Comparison of ENCODE assay signal across 14 mouse cellular contexts in the genomic region with DNA sequence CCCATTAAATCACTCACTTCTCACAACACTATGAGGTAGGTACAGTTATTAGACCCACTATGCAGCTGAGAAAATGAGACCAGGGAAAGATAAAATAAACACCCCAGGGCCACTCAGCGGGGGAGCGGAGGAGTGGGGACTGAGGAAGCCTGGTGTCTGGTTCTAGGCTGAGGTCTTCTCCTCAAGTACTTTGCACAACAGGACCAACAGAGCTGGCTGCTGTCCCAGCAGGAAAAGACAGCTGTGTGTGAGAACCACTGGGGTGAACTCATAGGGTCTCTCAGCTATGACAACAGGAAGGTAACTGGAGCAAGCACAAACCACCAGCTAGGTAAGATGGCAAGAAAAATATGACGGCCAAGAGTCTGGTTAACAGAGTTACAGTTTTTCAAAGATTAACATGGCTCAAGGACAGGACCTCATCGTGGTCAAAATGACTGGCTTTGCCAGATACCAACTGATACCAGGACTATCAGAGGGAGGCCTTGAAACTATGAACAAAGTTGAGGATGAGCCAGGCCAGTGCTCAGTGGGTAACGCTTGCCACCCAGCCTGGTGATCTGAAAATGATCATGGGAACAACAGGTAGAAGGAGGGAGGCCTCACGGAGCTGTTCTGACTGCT. TPM values are rescaled to one million over a fixed set of nuclear protein-coding genes. Genes with fewer than 3 reads are reported as not detected.
DNase-seq lines count a peak whose midpoint lies in the region; ATAC-seq and TF ChIP-seq lines count a peak whose summit lies in the region.
"Had no signal": no experiment of that assay in that cellular context is flagged by ENCODE, and none has a peak within 500 bp of the region (broad histone marks: within the 10 kb centered on the region; RNA-seq: fewer than 3 reads in every experiment).

No protein-coding gene starts in this region.

- H3ac ChIP-seq in C2C12 (ENCODE audit: control insufficient read depth, insufficient read length, low read depth), result no peak overlapping the region

- no peaks in the 10 kb centered on the region for H3K27me3 ChIP-seq in liver, adult 2 months (ENCODE audit: control insufficient read depth, insufficient read depth, low read length)
- no peaks in the 10 kb centered on the region for H3K27me3 ChIP-seq in liver, embryonic 12.5 days (replicated peaks)
- no peaks in the 10 kb centered on the region for H3K27me3 ChIP-seq in C2C12 (ENCODE audit: control insufficient read depth, insufficient read depth, insufficient read length)
- H3K27me3 ChIP-seq in kidney, postnatal 0 days (ENCODE audit: insufficient read depth, low read length), result no peaks in the 10 kb centered on the region
- H3K27me3 ChIP-seq: forebrain, embryonic 13.5 days; hindbrain, embryonic 15.5 days had no signal

- H3K9ac ChIP-seq in liver, adult 2 months (ENCODE audit: low read depth, low read length), result no peak overlapping the region
- no peak overlapping the region for H3K9ac ChIP-seq in liver, embryonic 12.5 days
- no peak overlapping the region for H3K9ac ChIP-seq in kidney, postnatal 0 days (ENCODE audit: low read depth, low read length)
- H3K9ac ChIP-seq: forebrain, embryonic 13.5 days; hindbrain, embryonic 15.5 days had no signal

- no peak for TF ChIP-seq CTCF in liver, adult 2 months (IDR thresholded peaks at IDR 0.05; ENCODE audit: low read depth, low read length)
- TF ChIP-seq CTCF in C2C12 (IDR thresholded peaks at IDR 0.05; ENCODE audit: control insufficient read depth, insufficient read depth, insufficient read length), result no peak
- TF ChIP-seq CTCF in kidney, postnatal 0 days (IDR thresholded peaks at IDR 0.05; ENCODE audit: low read depth), result no peak

- H3K4me1 ChIP-seq in liver, adult 2 months (ENCODE audit: control insufficient read depth, insufficient read depth, low read length), result peaks cover 6% of the 10 kb centered on the region
- peaks cover 56% of the 10 kb centered on the region for H3K4me1 ChIP-seq in liver, embryonic 12.5 days
- 0 out of 2 replicates have a peak, but pooled peaks cover 7% of the 10 kb centered on the region for H3K4me1 ChIP-seq in kidney, postnatal 0 days (replicated peaks; ENCODE audit: insufficient read depth, low read length)

- no peak for ATAC-seq in liver, embryonic 12.5 days
- ATAC-seq in kidney, postnatal 0 days (replicated peaks; ENCODE audit: low FRiP score, low read depth), result no peak
- ATAC-seq: forebrain, embryonic 13.5 days had no signal

- 58% methylated on average over 6 of the region's 6 CpGs for WGBS in liver, adult 2 months
- WGBS in liver, embryonic 12.5 days (ENCODE audit: insufficient replicate concordance), result 63% methylated on average over 6 of the region's 6 CpGs
- WGBS in kidney, postnatal 0 days, result 55% methylated on average over 6 of the region's 6 CpGs

- TF ChIP-seq POLR2A in liver, adult 2 months (IDR thresholded peaks at IDR 0.05; ENCODE audit: extremely low read depth, insufficient read depth, low read length), result no peak

- peaks cover 6% of the 10 kb centered on the region; the same call in 1 of the 2 replicates for H3K36me3 ChIP-seq in liver, adult 2 months (ENCODE audit: control insufficient read depth, insufficient read depth, low read length)
- H3K36me3 ChIP-seq in liver, embryonic 12.5 days, result peaks cover 39% of the 10 kb centered on the region
- peaks cover 21% of the 10 kb centered on the region for H3K36me3 ChIP-seq in C2C12 (ENCODE audit: control insufficient read depth, insufficient read depth)
- H3K36me3 ChIP-seq in kidney, postnatal 0 days (ENCODE audit: insufficient read depth, low read length), result 0 out of 2 replicates have a peak, but pooled peaks cover 10% of the 10 kb centered on the region

- H3K4me3 ChIP-seq in liver, adult 2 months (ENCODE audit: insufficient read depth, low read depth, low read length), result no peak overlapping the region
- H3K4me3 ChIP-seq in liver, embryonic 12.5 days, result no peak overlapping the region
- H3K4me3 ChIP-seq in C2C12 (ENCODE audit: insufficient read depth, poor library complexity, severe bottlenecking), result no peak overlapping the region
- H3K4me3 ChIP-seq in kidney, postnatal 0 days (replicated peaks; ENCODE audit: low read depth, low read length), result no peak overlapping the region
- H3K4me3 ChIP-seq: forebrain, embryonic 13.5 days; hindbrain, embryonic 15.5 days; midbrain, embryonic 10.5 days had no signal

- peak; percentile 26 for DNase-seq in adrenal gland, postnatal 10 days
- no peak for DNase-seq in adrenal gland, postnatal 14 days
- peak; percentile 79 for DNase-seq in liver, adult 2 months (ENCODE audit: extremely low read depth, low read depth, low spot score)
- no peak for DNase-seq in kidney, postnatal 0 days (ENCODE audit: low spot score)
- DNase-seq in thymus, postnatal 25 days, result no peak
- no peak for DNase-seq in gastrocnemius, adult 18-20 months (ENCODE audit: low spot score)
- DNase-seq: cerebellum, adult 9-10 months; lung, adult 18-20 months had no signal

- H3K27ac ChIP-seq in liver, adult 2 months (replicated peaks; ENCODE audit: insufficient read depth, low read depth, low read length), result no peak overlapping the region
- H3K27ac ChIP-seq in liver, embryonic 12.5 days, result no peak overlapping the region
- H3K27ac ChIP-seq in kidney, postnatal 0 days, result peak overlapping the region; percentile 73
- H3K27ac ChIP-seq: forebrain, embryonic 13.5 days; hindbrain, embryonic 15.5 days; midbrain, embryonic 10.5 days had no signal

- peaks cover 2% of the 10 kb centered on the region for H3K79me3 ChIP-seq in C2C12 (ENCODE audit: low read depth)

- H3K79me2 ChIP-seq in liver, adult 2 months (ENCODE audit: control insufficient read depth, insufficient read depth, low read length), result peaks cover 12% of the 10 kb centered on the region; the same call in 1 of the 2 replicates
- H3K79me2 ChIP-seq in C2C12 (ENCODE audit: control insufficient read depth, insufficient read depth), result peaks cover 33% of the 10 kb centered on the region

- no peaks in the 10 kb centered on the region for H3K9me3 ChIP-seq in liver, embryonic 12.5 days (replicated peaks)
- H3K9me3 ChIP-seq in kidney, postnatal 0 days (replicated peaks; ENCODE audit: low read length), result no peaks in the 10 kb centered on the region
- H3K9me3 ChIP-seq: forebrain, embryonic 13.5 days; hindbrain, embryonic 15.5 days; midbrain, embryonic 10.5 days had no signal

- H3K4me2 ChIP-seq in liver, embryonic 12.5 days, result no peak overlapping the region
- no peak overlapping the region for H3K4me2 ChIP-seq in kidney, postnatal 0 days (ENCODE audit: low read length)
- H3K4me2 ChIP-seq: forebrain, embryonic 13.5 days; heart, embryonic 11.5 days; hindbrain, embryonic 15.5 days had no signal

TF ChIP-seq in C2C12, 6 proteins besides CTCF, POLR2A, EP300 and RAD21:
- TF ChIP-seq MAX (IDR thresholded peaks at IDR 0.05) (no peak), MYOD1 (IDR thresholded peaks at IDR 0.05; ENCODE audit: control insufficient read depth, insufficient read length, low read depth) (peak; percentile 32)

RNA-seq across cellular contexts. Expression of a gene that starts 3.5 kb away (rescaled TPM):
- total RNA-seq in adrenal gland, postnatal 10 days (2021), result 10 to 100 TPM; 33.2 to 34.6 TPM
- total RNA-seq in adrenal gland, postnatal 14 days (2021), result 39.0 and 39.9 TPM in 2 replicates
- 8.9 and 10.3 TPM in 2 replicates for total RNA-seq in liver, adult 2 months (2014; rRNA removed)
- 44.9 and 46.6 TPM in 2 replicates for polyA plus RNA-seq in liver, adult 2 months (2012; rRNA removed)
- polyA plus RNA-seq in liver, embryonic 12.5 days (2016; fragmentation: Nextera tagmentation; extraction: Ambion mirVana), result 30.4 and 34.4 TPM in 2 replicates
- polyA plus RNA-seq in C2C12 (2012; fragmentation: generic; extraction: Trizol), result 27.4 TPM
- 40.8 and 42.5 TPM in 2 replicates for polyA plus RNA-seq in kidney, postnatal 0 days (2015; fragmentation: Nextera tagmentation; extraction: Ambion mirVana)
- 10 to 100 TPM; 10.7 to 12.7 TPM for total RNA-seq in gastrocnemius, adult 18-20 months (2021)

RNA-seq across cellular contexts. Expression of a gene that starts 12.7 kb away (rescaled TPM):
- total RNA-seq in adrenal gland, postnatal 10 days (2021), result 10 to 100 TPM; 64.2 to 67.9 TPM
- 64.2 and 74.7 TPM in 2 replicates for total RNA-seq in adrenal gland, postnatal 14 days (2021)
- 26.4 and 29.4 TPM in 2 replicates for total RNA-seq in liver, adult 2 months (2014; rRNA removed)
- polyA plus RNA-seq in liver, adult 2 months (2012; rRNA removed), result 31.4 and 33.8 TPM in 2 replicates
- polyA plus RNA-seq in liver, embryonic 12.5 days (2016; fragmentation: Nextera tagmentation; extraction: Ambion mirVana), result 217 and 228 TPM in 2 replicates
- 378 TPM for polyA plus RNA-seq in C2C12 (2012; fragmentation: generic; extraction: Trizol)
- polyA plus RNA-seq in kidney, postnatal 0 days (2015; fragmentation: Nextera tagmentation; extraction: Ambion mirVana), result 134 and 136 TPM in 2 replicates
- total RNA-seq in gastrocnemius, adult 18-20 months (2021), result 10 to 100 TPM; 24.2 to 28.1 TPM

RNA-seq across cellular contexts. Expression of a gene that starts 18.4 kb away (rescaled TPM):
- 10 to 100 TPM; 16.2 to 26.3 TPM for total RNA-seq in adrenal gland, postnatal 10 days (2021)
- 16.2 and 18.8 TPM in 2 replicates for total RNA-seq in adrenal gland, postnatal 14 days (2021)
- total RNA-seq in liver, adult 2 months (2014; rRNA removed), result 1.6 and 2.4 TPM in 2 replicates
- 5.7 and 6.4 TPM in 2 replicates for polyA plus RNA-seq in liver, adult 2 months (2012; rRNA removed)
- polyA plus RNA-seq in liver, embryonic 12.5 days (2016; fragmentation: Nextera tagmentation; extraction: Ambion mirVana), result 4.9 and 5.3 TPM in 2 replicates
- polyA plus RNA-seq in C2C12 (2012; fragmentation: generic; extraction: Trizol), result 5.3 TPM
- 28.5 and 30.6 TPM in 2 replicates for polyA plus RNA-seq in kidney, postnatal 0 days (2015; fragmentation: Nextera tagmentation; extraction: Ambion mirVana)
- total RNA-seq in gastrocnemius, adult 18-20 months (2021), result 1 to 10 TPM; 2.0 to 2.6 TPM

RNA-seq across cellular contexts. Expression of a gene that starts 18.5 kb away (rescaled TPM):
- 1 to 10 TPM; 1.1 to 3.5 TPM for total RNA-seq in adrenal gland, postnatal 10 days (2021)
- total RNA-seq in adrenal gland, postnatal 14 days (2021), result 1.9 and 2.7 TPM in 2 replicates
- total RNA-seq in liver, adult 2 months (2014; rRNA removed), result 1.3 and 1.7 TPM in 2 replicates
- 10.3 and 10.9 TPM in 2 replicates for polyA plus RNA-seq in liver, adult 2 months (2012; rRNA removed)
- polyA plus RNA-seq in liver, embryonic 12.5 days (2016; fragmentation: Nextera tagmentation; extraction: Ambion mirVana), result 0.84 and 0.95 TPM in 2 replicates
- 0.22 TPM for polyA plus RNA-seq in C2C12 (2012; fragmentation: generic; extraction: Trizol)
- polyA plus RNA-seq in kidney, postnatal 0 days (2015; fragmentation: Nextera tagmentation; extraction: Ambion mirVana), result 1.9 and 2.0 TPM in 2 replicates
- total RNA-seq in gastrocnemius, adult 18-20 months (2021), result under 1 TPM; 0.09 to 0.14 TPM

RNA-seq across cellular contexts. Expression of a gene that starts 25.6 kb away (rescaled TPM):
- 100 to 1,000 TPM; 278 to 298 TPM for total RNA-seq in adrenal gland, postnatal 10 days (2021)
- total RNA-seq in adrenal gland, postnatal 14 days (2021), result 354 and 356 TPM in 2 replicates
- total RNA-seq in liver, adult 2 months (2014; rRNA removed), result 96.9 and 104 TPM in 2 replicates
- polyA plus RNA-seq in liver, adult 2 months (2012; rRNA removed), result 103 and 105 TPM in 2 replicates
- 503 and 514 TPM in 2 replicates for polyA plus RNA-seq in liver, embryonic 12.5 days (2016; fragmentation: Nextera tagmentation; extraction: Ambion mirVana)
- 749 TPM for polyA plus RNA-seq in C2C12 (2012; fragmentation: generic; extraction: Trizol)
- 293 and 336 TPM in 2 replicates for polyA plus RNA-seq in kidney, postnatal 0 days (2015; fragmentation: Nextera tagmentation; extraction: Ambion mirVana)
- total RNA-seq in gastrocnemius, adult 18-20 months (2021), result 100 to 1,000 TPM; 103 to 109 TPM

Comparison
In these comparisons a context has a peak if more than half of its experiments do, and no peak if none do; other contexts are left out.
1. DNase-seq: peak in adrenal gland, postnatal 10 days (single experiment) and liver, adult 2 months (single experiment); none in adrenal gland, postnatal 14 days (single experiment), kidney, postnatal 0 days (single experiment), thymus, postnatal 25 days (single experiment) and gastrocnemius, adult 18-20 months (single experiment).